Mouse (Mus musculus) spleen, adult 18-20 months (tissue): ENCODE results near the gene Usp53.
"Not testable (repeated sequence)": the region's sequence is repeated elsewhere in the genome, so short reads cannot be mapped to it uniquely, and the experiment has no call there.

ENCODE experiments used
- DNase-seq, 2 experiments: peaks; one replicate each; pipeline ENCODE4 v3.0.0; 2022; ENCODE audit warnings: mixed read lengths in 2 of 2

The Usp53 gene

DNA sequence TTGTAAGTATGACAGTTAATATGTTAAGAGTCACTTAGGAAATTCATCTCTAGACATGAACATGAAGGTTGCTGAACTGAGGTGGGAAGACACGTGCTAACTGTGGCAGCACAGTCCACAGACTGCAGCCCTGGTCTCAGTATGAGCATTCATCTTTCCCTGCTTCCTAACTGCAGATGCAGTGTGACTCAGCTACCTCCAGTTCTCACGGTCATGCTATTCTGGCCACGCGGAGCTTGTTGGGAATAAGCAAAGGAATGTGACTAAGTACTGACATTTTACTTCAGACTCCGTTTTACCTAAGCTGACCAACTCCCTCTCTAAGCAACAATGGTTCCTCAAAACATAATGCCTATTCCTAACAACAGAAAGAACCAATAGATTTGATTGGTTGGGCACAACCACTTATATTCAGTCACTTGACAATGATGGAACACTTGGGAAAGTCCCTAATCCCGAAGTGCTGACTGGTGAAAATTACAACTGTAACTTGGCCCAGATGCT lies 40.9 kb downstream of the Usp53 start:
- DNase-seq = no peak

GRCm38 (mm10) chr3:122939215-122939614 lies 45.1 kb downstream of the Usp53 start:
- peak in 1 of 2 experiments; percentile 25 for DNase-seq

DNA sequence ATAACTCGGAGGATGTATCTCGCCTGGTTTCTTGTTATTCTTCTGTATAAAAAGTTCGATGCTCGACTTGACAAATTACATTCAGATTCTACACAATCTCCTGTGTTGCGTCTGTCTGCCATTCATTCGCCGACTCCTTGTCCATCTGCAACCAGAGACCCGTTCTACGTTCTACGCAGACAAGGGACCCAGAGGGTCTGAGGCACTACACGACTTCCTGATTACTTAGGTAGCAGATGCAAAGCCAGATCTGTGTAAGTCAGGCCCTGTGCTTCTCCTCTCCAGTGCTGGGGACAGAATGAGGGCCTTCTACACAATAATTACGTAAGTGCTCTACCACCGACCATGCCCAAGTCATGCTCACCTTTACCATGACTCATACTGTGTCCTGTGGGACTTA lies 47.1 kb downstream of the Usp53 start:
- DNase-seq = not testable (repeated sequence)

- DNase-seq = no peak
Measured at GRCm38 (mm10) chr3:122932466-122932865, 51.8 kb downstream of the Usp53 start.

- DNase-seq = no peak
Measured at GRCm38 (mm10) chr3:122929723-122930122, 54.6 kb downstream of the Usp53 start.

GRCm38 (mm10) chr3:122924009-122924914 lies 60.0 kb downstream of the Usp53 start, which contains the start of gene 1810037I17Rik:
Gene 1810037I17Rik, plus strand, starts transcription at chr3:122924203.
- DNase-seq = peak; percentile 91 to 95

DNA sequence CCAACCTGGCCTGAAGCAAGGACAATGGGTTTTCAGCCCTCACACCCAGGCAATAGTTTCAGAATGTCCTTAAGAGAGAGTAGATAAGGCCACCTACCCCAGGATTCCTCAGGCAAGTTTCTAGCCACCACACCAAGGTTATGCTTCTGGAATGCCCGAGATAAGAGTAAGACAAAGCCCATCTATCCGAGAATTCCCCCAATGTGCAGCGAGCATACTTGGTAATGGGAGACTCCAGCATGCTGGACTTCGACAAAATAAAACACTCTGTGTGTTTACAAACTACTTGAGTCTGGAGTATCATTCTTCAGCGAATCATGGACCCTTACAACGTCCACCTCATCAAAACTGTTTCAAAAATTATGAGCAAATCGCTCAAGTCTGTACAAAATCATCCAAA lies 61.2 kb downstream of the Usp53 start:
- no peak for DNase-seq

GRCm38 (mm10) chr3:122921676-122922527 lies 62.4 kb downstream of the Usp53 start:
- DNase-seq = no peak

- no peak for DNase-seq
Measured at GRCm38 (mm10) chr3:122920572-122921435, 63.5 kb downstream of the Usp53 start.

DNA sequence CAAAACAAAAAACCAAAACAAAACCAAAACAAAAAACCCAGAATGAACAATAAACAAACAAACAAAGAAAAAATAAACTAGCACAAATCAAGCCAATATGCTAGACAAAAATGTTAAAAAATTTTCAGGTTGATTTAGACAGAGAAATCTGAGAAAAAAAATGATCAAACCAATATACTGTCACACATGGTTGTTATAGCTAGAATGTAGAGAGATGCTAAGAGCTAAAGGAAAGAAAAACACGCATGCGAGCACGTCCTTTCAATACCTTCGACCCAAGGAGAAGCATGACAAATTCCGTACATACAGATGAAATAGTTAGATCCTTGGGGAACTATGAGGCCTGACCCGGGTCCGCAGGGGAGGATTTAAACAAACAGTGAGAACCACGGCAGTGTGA lies 65.0 kb downstream of the Usp53 start, which contains the start of gene Gm10959:
Gene Gm10959 (minus strand): TSS at position 101 of the 400 bp plus-strand sequence.
- no peak for DNase-seq

- DNase-seq = no peak
Measured at GRCm38 (mm10) chr3:122918672-122919071, 65.6 kb downstream of the Usp53 start.

GRCm38 (mm10) chr3:122916191-122916680 lies 68.1 kb downstream of the Usp53 start:
- DNase-seq = no peak

- DNase-seq = no peak
Measured at GRCm38 (mm10) chr3:122915493-122915892, 68.8 kb downstream of the Usp53 start.

DNA sequence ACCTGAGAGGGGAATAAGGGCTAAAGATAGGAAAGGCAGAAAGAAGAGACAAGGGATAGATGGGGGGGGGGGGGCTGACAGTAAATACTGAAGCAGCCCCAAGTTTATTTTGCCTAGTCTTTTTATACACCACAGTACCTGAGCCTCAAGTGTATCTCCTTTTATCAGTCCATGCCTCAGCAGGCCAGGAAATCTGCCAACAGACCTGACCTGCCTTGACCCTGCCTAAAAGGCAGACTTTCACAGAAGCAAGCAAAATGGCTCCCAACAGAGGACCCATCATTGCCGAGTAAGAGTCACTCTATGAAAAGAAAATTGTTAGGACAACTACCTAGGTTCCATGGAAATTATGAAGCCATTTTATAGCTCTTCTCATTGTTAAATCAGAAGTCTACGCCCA lies 76.5 kb downstream of the Usp53 start:
- no peak for DNase-seq

DNA sequence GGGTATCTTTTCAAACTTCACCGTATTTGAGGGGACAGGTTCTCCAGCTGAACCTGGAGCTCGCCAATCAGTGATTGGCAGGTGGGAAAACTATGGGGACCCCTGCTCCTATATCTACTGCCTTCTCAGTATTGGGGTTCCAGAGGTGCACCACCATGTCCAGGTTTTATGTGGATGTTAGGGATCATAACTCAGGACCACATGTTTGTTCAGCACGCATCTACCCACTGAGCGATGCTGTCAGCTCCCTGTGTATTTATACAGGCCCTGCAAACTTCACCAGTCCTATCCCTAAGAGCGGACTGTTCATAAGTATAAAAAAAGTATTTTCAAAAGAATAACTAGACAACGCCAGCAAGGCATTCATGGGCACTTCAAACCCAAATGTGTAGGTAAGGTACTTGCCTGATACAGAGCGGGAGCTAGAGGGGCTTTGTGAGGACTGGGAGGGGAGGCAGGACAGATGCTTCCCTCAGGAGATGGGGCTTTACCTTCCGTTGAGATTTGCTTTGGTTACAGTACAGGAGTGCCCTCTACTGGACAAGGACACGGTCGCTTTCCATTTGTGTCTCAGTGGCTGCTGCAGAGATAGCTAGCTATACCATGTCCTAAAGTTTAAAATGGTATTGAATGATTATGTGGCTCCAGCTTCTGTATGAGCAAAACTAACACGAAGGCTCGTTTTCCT lies 80.4 kb downstream of the Usp53 start:
- DNase-seq = peak in 1 of 2 experiments; percentile 12

- no peak for DNase-seq
Measured at GRCm38 (mm10) chr3:122898254-122898653, 86.1 kb downstream of the Usp53 start.

- no peak for DNase-seq
Measured at GRCm38 (mm10) chr3:122895189-122895731, 89.0 kb downstream of the Usp53 start.

GRCm38 (mm10) chr3:122894772-122895171 lies 89.5 kb downstream of the Usp53 start, which contains the start of gene Fabp2:
Gene Fabp2, plus strand, starts transcription at chr3:122895072.
- DNase-seq = no peak

- DNase-seq = no peak
Measured at GRCm38 (mm10) chr3:122888371-122888819, 95.9 kb downstream of the Usp53 start.

GRCm38 (mm10) chr3:122887505-122888301 lies 96.6 kb downstream of the Usp53 start:
- no peak for DNase-seq
